In genomic region chr6:91514737-91515362, GRCm38 (mm10) we compare ENCODE assay signal across 8 mouse cellular contexts. TPM values are rescaled to one million over a fixed set of nuclear protein-coding genes. Genes with fewer than 3 reads are reported as not detected.
DNase-seq lines count a peak whose midpoint lies in the region; ATAC-seq and TF ChIP-seq lines count a peak whose summit lies in the region.

No protein-coding gene starts in this region.

- no peak for TF ChIP-seq POLR2A in MEL (IDR thresholded peaks at IDR 0.05; ENCODE audit: control insufficient read depth in 1 of 2, insufficient read depth in 1 of 2, low read depth in 1 of 2, low read length in 2 of 2, poor library complexity in 1 of 2)

- TF ChIP-seq RAD21 in MEL (IDR thresholded peaks at IDR 0.05; ENCODE audit: low read depth, low read length) = no peak

- H3K4me2 ChIP-seq in heart, embryonic 16.5 days (ENCODE audit: low read depth, low read length) = peak overlapping the region; percentile 89
- H3K4me2 ChIP-seq in hindbrain, embryonic 12.5 days (replicated peaks) = peak overlapping the region; percentile 74
- peak overlapping the region; percentile 55 for H3K4me2 ChIP-seq in midbrain, embryonic 11.5 days

- intact Hi-C loops in heart, postnatal 10 days (cut with DNase I) = loop anchor here (10.0 kb wide), 1 partner anchor 570 kb away; no protein-coding TSS in a partner anchor

- ATAC-seq in heart, embryonic 16.5 days (replicated peaks; ENCODE audit: extremely low read depth, insufficient read depth, low FRiP score) = no peak
- no peak for ATAC-seq in hindbrain, embryonic 12.5 days (ENCODE audit: low FRiP score)
- ATAC-seq in midbrain, embryonic 11.5 days (ENCODE audit: low FRiP score) = no peak; the same call in 1 of the 2 replicates
- no peak for ATAC-seq in inflammation-experienced regulatory T-cells, adult 6 months

- no peaks in the 10 kb centered on the region for H3K27me3 ChIP-seq in heart, embryonic 16.5 days (ENCODE audit: control insufficient read depth, insufficient read depth, low read length)
- H3K27me3 ChIP-seq in MEL (ENCODE audit: control insufficient read depth in 1 of 2, insufficient read depth in 2 of 2, low read length in 2 of 2) = no peaks in the 10 kb centered on the region
- no peaks in the 10 kb centered on the region for H3K27me3 ChIP-seq in hindbrain, embryonic 12.5 days
- no peaks in the 10 kb centered on the region for H3K27me3 ChIP-seq in midbrain, embryonic 11.5 days (ENCODE audit: control insufficient read depth, insufficient read depth, low read length)

- no peak for TF ChIP-seq CTCF in MEL (IDR thresholded peaks at IDR 0.05 in 2 of 3, conservative IDR thresholded peaks at IDR 0.05 in 1 of 3; ENCODE audit: control insufficient read depth in 1 of 3, insufficient read depth in 1 of 3, low read depth in 2 of 3, low read length in 3 of 3, poor library complexity in 1 of 3, severe bottlenecking in 1 of 3)

- H3K4me1 ChIP-seq in heart, embryonic 16.5 days (ENCODE audit: control insufficient read depth, insufficient read depth, low read length) = peaks cover 29% of the 10 kb centered on the region
- peaks cover 2 to 10% of the 10 kb centered on the region in 2 experiments; a peak in 3 of 4 replicates for H3K4me1 ChIP-seq in MEL (ENCODE audit: control insufficient read depth in 1 of 2, insufficient read depth in 2 of 2, low read length in 2 of 2)
- H3K4me1 ChIP-seq in hindbrain, embryonic 12.5 days = peaks cover 23% of the 10 kb centered on the region
- peaks cover 14% of the 10 kb centered on the region for H3K4me1 ChIP-seq in midbrain, embryonic 11.5 days (ENCODE audit: control insufficient read depth, insufficient read depth, low read length)

- 29% methylated on average over 10 of the region's 10 CpGs for WGBS in heart, embryonic 16.5 days
- 35% methylated on average over 10 of the region's 10 CpGs for WGBS in hindbrain, embryonic 12.5 days
- 36% methylated on average over 10 of the region's 10 CpGs for WGBS in midbrain, embryonic 11.5 days

- peak overlapping the region; percentile 75 for H3K9ac ChIP-seq in heart, embryonic 16.5 days (ENCODE audit: low read length)
- peak overlapping the region; percentile 68 for H3K9ac ChIP-seq in MEL (ENCODE audit: control insufficient read depth, low read depth, low read length, poor library complexity, severe bottlenecking)
- peak overlapping the region; percentile 72 for H3K9ac ChIP-seq in hindbrain, embryonic 12.5 days
- peak overlapping the region; percentile 94 for H3K9ac ChIP-seq in midbrain, embryonic 11.5 days (ENCODE audit: low read length)

- peak overlapping the region; percentile 98 for H3K4me3 ChIP-seq in heart, embryonic 16.5 days (ENCODE audit: low read length)
- peak overlapping the region; percentile 59 to 66 for H3K4me3 ChIP-seq in MEL (ENCODE audit: control insufficient read depth in 1 of 2, insufficient read depth in 1 of 2, low read depth in 2 of 2, low read length in 2 of 2)
- H3K4me3 ChIP-seq in hindbrain, embryonic 12.5 days = peak overlapping the region; percentile 79
- peak overlapping the region; percentile 90 for H3K4me3 ChIP-seq in midbrain, embryonic 11.5 days (ENCODE audit: low read depth, low read length)

- DNase-seq in heart, postnatal 10 days = no peak
- DNase-seq in MEL (ENCODE audit: low read depth, low spot score) = peak; percentile 73
- peak; percentile 87 for DNase-seq in midbrain, embryonic 11.5 days (ENCODE audit: low spot score, missing footprints)
- DNase-seq in cerebellum, postnatal 25 days = no peak
- no peak for DNase-seq in spleen, postnatal 4 days (ENCODE audit: low spot score in 2 of 2)

- peaks cover 15% of the 10 kb centered on the region for H3K79me2 ChIP-seq in MEL (ENCODE audit: control insufficient read depth, insufficient read depth, low read length, poor library complexity)

- H3K27ac ChIP-seq in heart, embryonic 16.5 days (ENCODE audit: low read length) = peak overlapping the region; percentile 43
- H3K27ac ChIP-seq in MEL (ENCODE audit: control insufficient read depth, low read depth, low read length) = peak overlapping the region; percentile 19
- peak overlapping the region; percentile 70; the same call in 1 of the 2 replicates for H3K27ac ChIP-seq in hindbrain, embryonic 12.5 days
- no peak overlapping the region for H3K27ac ChIP-seq in midbrain, embryonic 11.5 days (ENCODE audit: low read depth, low read length)

- H3K36me3 ChIP-seq in heart, embryonic 16.5 days (ENCODE audit: control insufficient read depth, insufficient read depth) = peaks cover 17% of the 10 kb centered on the region
- H3K36me3 ChIP-seq in MEL (ENCODE audit: control insufficient read depth in 1 of 2, insufficient read depth in 2 of 2, low read length in 2 of 2) = peaks cover 10 to 24% of the 10 kb centered on the region in 2 experiments; a peak in 3 of 4 replicates
- H3K36me3 ChIP-seq in hindbrain, embryonic 12.5 days = peaks cover 22% of the 10 kb centered on the region
- H3K36me3 ChIP-seq in midbrain, embryonic 11.5 days (ENCODE audit: control insufficient read depth, insufficient read depth, low read length) = peaks cover 6% of the 10 kb centered on the region; the same call in 1 of the 2 replicates

- no peaks in the 10 kb centered on the region for H3K9me3 ChIP-seq in heart, embryonic 16.5 days (replicated peaks; ENCODE audit: control insufficient read depth, low read length)
- H3K9me3 ChIP-seq in MEL (replicated peaks; ENCODE audit: insufficient read depth, low read length) = no peaks in the 10 kb centered on the region
- no peaks in the 10 kb centered on the region for H3K9me3 ChIP-seq in hindbrain, embryonic 12.5 days (replicated peaks)
- no peaks in the 10 kb centered on the region for H3K9me3 ChIP-seq in midbrain, embryonic 11.5 days (ENCODE audit: control insufficient read depth, low read length)

- TF ChIP-seq EP300 in MEL (IDR thresholded peaks at IDR 0.05; ENCODE audit: low read depth in 1 of 2, low read length in 2 of 2) = no peak

TF ChIP-seq in MEL, 35 proteins besides CTCF, POLR2A, EP300 and RAD21:
- TF ChIP-seq GATA1 (IDR thresholded peaks at IDR 0.05; ENCODE audit: low read depth, low read length) = 0 out of 2 replicates have a peak, but pooled peaks have one; percentile 58
- TF ChIP-seq SIN3A (IDR thresholded peaks at IDR 0.05; ENCODE audit: low read length) = no peak; the same call in 1 of the 2 replicates
TF ChIP-seq in MEL: peak in this region for 1.

RNA-seq across cellular contexts. Expression of gene Xpc, which starts 0.8 kb away (rescaled TPM):
- 11.9 and 13.7 TPM in 2 replicates for polyA plus RNA-seq in heart, embryonic 16.5 days (2015; fragmentation: Nextera tagmentation; extraction: Ambion mirVana)
- total RNA-seq in heart, postnatal 10 days (2021) = 10 to 100 TPM in 1 of 2 experiments, 1 to 10 TPM in 1; 9.9 to 11.4 TPM
- total RNA-seq in MEL (2012; rRNA removed) = 12.6 and 15.3 TPM in 2 replicates
- polyA plus RNA-seq in MEL (2012; ENCODE audit: insufficient read depth in 1 of 2, insufficient read length in 2 of 2, low read depth in 1 of 2, low replicate concordance in 2 of 2, missing spikeins in 1 of 2) = 10 to 100 TPM in 1 of 2 experiments, not detected in 1; 15.5 TPM
- polyA plus RNA-seq in hindbrain, embryonic 12.5 days (2016; fragmentation: Nextera tagmentation; extraction: Ambion mirVana) = 27.3 TPM in 2 replicates
- 21.6 and 23.2 TPM in 2 replicates for polyA plus RNA-seq in midbrain, embryonic 11.5 days (2014; fragmentation: Nextera tagmentation; extraction: Ambion mirVana)
- 10 to 100 TPM in 2 of 3 experiments, 1 to 10 TPM in 1; 9.5 to 15.4 (median 13.3) TPM for polyA plus RNA-seq in inflammation-experienced regulatory T-cells, adult 6 months (2017; shearing (Covaris generic))

RNA-seq across cellular contexts. Expression of gene Lsm3, which starts 0.9 kb away (rescaled TPM):
- polyA plus RNA-seq in heart, embryonic 16.5 days (2015; fragmentation: Nextera tagmentation; extraction: Ambion mirVana) = 164 and 183 TPM in 2 replicates
- total RNA-seq in heart, postnatal 10 days (2021) = 10 to 100 TPM; 64.7 to 69.5 TPM
- 235 and 259 TPM in 2 replicates for total RNA-seq in MEL (2012; rRNA removed)
- 100 to 1,000 TPM in 1 of 2 experiments, not detected in 1; 238 TPM for polyA plus RNA-seq in MEL (2012; ENCODE audit: insufficient read depth in 1 of 2, insufficient read length in 2 of 2, low read depth in 1 of 2, low replicate concordance in 2 of 2, missing spikeins in 1 of 2)
- 185 and 194 TPM in 2 replicates for polyA plus RNA-seq in hindbrain, embryonic 12.5 days (2016; fragmentation: Nextera tagmentation; extraction: Ambion mirVana)
- polyA plus RNA-seq in midbrain, embryonic 11.5 days (2014; fragmentation: Nextera tagmentation; extraction: Ambion mirVana) = 285 and 305 TPM in 2 replicates
- 100 to 1,000 TPM; 148 to 161 (median 160) TPM for polyA plus RNA-seq in inflammation-experienced regulatory T-cells, adult 6 months (2017; shearing (Covaris generic))

RNA-seq across cellular contexts. Expression of gene Tmem43, which starts 41.3 kb away (rescaled TPM):
- 27.6 and 29.7 TPM in 2 replicates for polyA plus RNA-seq in heart, embryonic 16.5 days (2015; fragmentation: Nextera tagmentation; extraction: Ambion mirVana)
- 10 to 100 TPM; 27.0 to 28.4 TPM for total RNA-seq in heart, postnatal 10 days (2021)
- 17.0 and 22.3 TPM in 2 replicates for total RNA-seq in MEL (2012; rRNA removed)
- polyA plus RNA-seq in MEL (2012; ENCODE audit: insufficient read depth in 1 of 2, insufficient read length in 2 of 2, low read depth in 1 of 2, low replicate concordance in 2 of 2, missing spikeins in 1 of 2) = 10 to 100 TPM in 1 of 2 experiments, not detected in 1; 23.7 TPM
- polyA plus RNA-seq in hindbrain, embryonic 12.5 days (2016; fragmentation: Nextera tagmentation; extraction: Ambion mirVana) = 57.3 and 57.7 TPM in 2 replicates
- 66.3 and 68.9 TPM in 2 replicates for polyA plus RNA-seq in midbrain, embryonic 11.5 days (2014; fragmentation: Nextera tagmentation; extraction: Ambion mirVana)
- 10 to 100 TPM; 38.6 to 55.4 (median 48.3) TPM for polyA plus RNA-seq in inflammation-experienced regulatory T-cells, adult 6 months (2017; shearing (Covaris generic))

RNA-seq across cellular contexts. Expression of gene Chchd4, which starts 41.5 kb away (rescaled TPM):
- 32.4 and 33.7 TPM in 2 replicates for polyA plus RNA-seq in heart, embryonic 16.5 days (2015; fragmentation: Nextera tagmentation; extraction: Ambion mirVana)
- 10 to 100 TPM; 16.9 to 17.4 TPM for total RNA-seq in heart, postnatal 10 days (2021)
- total RNA-seq in MEL (2012; rRNA removed) = 43.5 and 54.8 TPM in 2 replicates
- 10 to 100 TPM in 1 of 2 experiments, not detected in 1; 38.5 TPM for polyA plus RNA-seq in MEL (2012; ENCODE audit: insufficient read depth in 1 of 2, insufficient read length in 2 of 2, low read depth in 1 of 2, low replicate concordance in 2 of 2, missing spikeins in 1 of 2)
- polyA plus RNA-seq in hindbrain, embryonic 12.5 days (2016; fragmentation: Nextera tagmentation; extraction: Ambion mirVana) = 19.8 and 20.9 TPM in 2 replicates
- polyA plus RNA-seq in midbrain, embryonic 11.5 days (2014; fragmentation: Nextera tagmentation; extraction: Ambion mirVana) = 25.3 and 26.7 TPM in 2 replicates
- polyA plus RNA-seq in inflammation-experienced regulatory T-cells, adult 6 months (2017; shearing (Covaris generic)) = 10 to 100 TPM in 2 of 3 experiments, 1 to 10 TPM in 1; 9.8 to 11.3 (median 10.6) TPM

Comparison
In these comparisons a context has a peak if more than half of its experiments do, and no peak if none do; other contexts are left out.
1. DNase-seq: peak in MEL (single experiment) and midbrain, embryonic 11.5 days (single experiment); none in heart, postnatal 10 days (0 of 2), cerebellum, postnatal 25 days (0 of 2) and spleen, postnatal 4 days (0 of 2).
2. Peak in every context shown above with its lines, with median percentiles within 50 percentile points of each other: H3K4me2 ChIP-seq, H3K4me3 ChIP-seq and H3K9ac ChIP-seq.